Mouse (Mus musculus) ovary, postnatal 14 days (tissue): ENCODE results near the gene Myh6.

ENCODE experiments used
- DNase-seq: peaks from one replicate; pipeline ENCODE4 v3.0.0; 2022; ENCODE audit warnings: low spot score

The Myh6 gene

DNA sequence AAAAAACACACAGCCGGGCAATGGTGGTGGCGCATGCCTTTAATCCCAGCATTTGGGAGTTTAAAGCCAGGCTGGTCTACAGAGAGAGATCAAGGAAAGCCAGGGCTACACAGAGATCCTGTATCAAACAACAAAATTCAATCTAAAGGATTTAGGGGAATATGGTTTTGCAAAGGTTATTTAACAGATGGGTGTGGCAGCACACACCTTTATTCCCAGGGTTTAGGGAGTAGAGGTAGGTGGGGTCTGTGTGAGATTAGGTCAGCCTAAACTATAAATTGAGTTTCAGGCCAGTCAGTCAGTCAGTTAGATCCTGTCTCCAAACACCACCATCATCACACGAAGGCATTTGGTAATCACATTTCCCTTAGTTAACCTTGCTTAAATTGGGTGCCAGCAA, 74.5 kb downstream of the Myh6 start, which contains the start of gene Pabpn1:
Gene Pabpn1 (plus strand): TSS at position 301 of the 400 bp plus-strand sequence.
- no peak for DNase-seq
